Mouse (Mus musculus) CH12.LX (cell line): ENCODE data around the gene Ap4s1. TPM values are rescaled to one million over a fixed set of nuclear protein-coding genes. Genes with fewer than 3 reads are reported as not detected.

Experiments used
- DNase-seq: peaks from one replicate; pipeline ENCODE4 v3.0.0-alpha.2; 2013; ENCODE audit errors: extremely low read depth
- H3K27ac ChIP-seq: 2 replicates; pipeline ENCODE4 v1.5.1; 2012; ENCODE audit warnings: low read depth, mild to moderate bottlenecking, control low read depth, moderate library complexity; ENCODE audit not compliant: insufficient read depth
- H3K27me3 ChIP-seq: replicated peaks from 2 replicates; pipeline ENCODE3; 2012; ENCODE audit warnings: inconsistent platforms
- H3K36me3 ChIP-seq, 2 experiments: replicated peaks in 1 of 2; 2 replicates each; pipeline versions ENCODE3 to v1.6.1; 2012; ENCODE audit warnings: inconsistent platforms in 1 of 2, low read length in 1 of 2, mild to moderate bottlenecking in 1 of 2, mixed read lengths in 1 of 2, moderate library complexity in 1 of 2; ENCODE audit not compliant: control insufficient read depth in 1 of 2, insufficient read depth in 1 of 2
- H3K4me1 ChIP-seq, 2 experiments: 2 replicates each; pipeline ENCODE4 v1.6.1; 2012; ENCODE audit warnings: inconsistent platforms in 1 of 2, moderate library complexity in 1 of 2; ENCODE audit not compliant: insufficient read depth in 2 of 2, control insufficient read depth in 1 of 2
- H3K4me2 ChIP-seq: 2 replicates; pipeline ENCODE4 v1.6.1; 2012; ENCODE audit warnings: low read depth, mild to moderate bottlenecking, control low read depth; ENCODE audit not compliant: poor library complexity, insufficient read depth, severe bottlenecking
- H3K4me3 ChIP-seq, 3 experiments: fragments of 150-350 bp in 1 of 3; sonication (generic) in 1 of 3; replicated peaks in 1 of 3; 2 replicates each; pipeline versions ENCODE3 to v1.5.1; 2011 to 2012; ENCODE audit warnings: low read depth in 2 of 3, low read length in 2 of 3, mild to moderate bottlenecking in 2 of 3, moderate library complexity in 2 of 3, control low read depth in 1 of 3, improper control_type of control experiment in 1 of 3, inconsistent platforms in 1 of 3, mixed read lengths in 1 of 3; ENCODE audit not compliant: poor library complexity in 1 of 3
- H3K79me2 ChIP-seq: replicated peaks from 2 replicates; pipeline ENCODE4 v1.6.1; 2012; ENCODE audit warnings: mild to moderate bottlenecking, moderate library complexity; ENCODE audit not compliant: control insufficient read depth, poor library complexity, insufficient read depth, severe bottlenecking; ENCODE audit errors: extremely low read depth
- H3K9ac ChIP-seq: 2 replicates; pipeline ENCODE4 v1.6.1; 2012; ENCODE audit warnings: low read depth, mild to moderate bottlenecking, control low read depth, moderate library complexity; ENCODE audit not compliant: insufficient read depth
- H3K9me3 ChIP-seq: replicated peaks from 2 replicates; pipeline ENCODE3; 2012; ENCODE audit warnings: low read length, inconsistent platforms, mixed read lengths
- ELF1 ChIP-seq: IDR thresholded peaks from 2 replicates; pipeline ENCODE4 v1.6.1; 2014; ENCODE audit warnings: low read depth, mild to moderate bottlenecking, inconsistent platforms, low read length, improper control_type of control experiment
- GABPA ChIP-seq: IDR thresholded peaks from 2 replicates; pipeline ENCODE4 v1.6.1; 2012; ENCODE audit warnings: low read depth, low read length, improper control_type of control experiment, inconsistent platforms; ENCODE audit not compliant: insufficient replicate concordance
- JUN ChIP-seq: IDR thresholded peaks from 2 replicates; pipeline ENCODE4 v1.6.1; 2011; ENCODE audit warnings: low read depth, mild to moderate bottlenecking, low read length, improper control_type of control experiment, moderate library complexity; ENCODE audit not compliant: insufficient read depth
- JUND ChIP-seq: conservative IDR thresholded peaks from 2 replicates; pipeline ENCODE4 v1.6.1; 2011; ENCODE audit warnings: low read depth, low read length, improper control_type of control experiment
- KAT2A ChIP-seq: IDR thresholded peaks from 2 replicates; pipeline ENCODE4 v1.6.1; 2012; ENCODE audit warnings: low read length, improper control_type of control experiment, inconsistent platforms; ENCODE audit not compliant: insufficient replicate concordance
- MAFK ChIP-seq: IDR thresholded peaks from 2 replicates; pipeline ENCODE4 v1.6.1; 2011; ENCODE audit warnings: low read length, improper control_type of control experiment; ENCODE audit not compliant: insufficient replicate concordance
- MYC ChIP-seq: IDR thresholded peaks from 2 replicates; pipeline ENCODE4 v1.6.1; 2011; ENCODE audit warnings: low read depth, mild to moderate bottlenecking, improper control_type of control experiment, low read length
- NRF1 ChIP-seq: IDR thresholded peaks from 2 replicates; pipeline ENCODE4 v1.6.1; 2014; ENCODE audit warnings: low read depth, mild to moderate bottlenecking, inconsistent platforms, low read length, improper control_type of control experiment, moderate library complexity
- RAD21 ChIP-seq: IDR thresholded peaks from 2 replicates; pipeline ENCODE4 v1.6.1; 2011; ENCODE audit warnings: low read depth, mild to moderate bottlenecking, low read length, improper control_type of control experiment, moderate library complexity
- SIN3A ChIP-seq: IDR thresholded peaks from 2 replicates; pipeline ENCODE4 v1.6.1; 2012; ENCODE audit warnings: low read length, improper control_type of control experiment, inconsistent platforms
- TBP ChIP-seq: conservative IDR thresholded peaks from 2 replicates; pipeline ENCODE4 v1.6.1; 2011; ENCODE audit warnings: low read depth, low read length, improper control_type of control experiment
- USF1 ChIP-seq: IDR thresholded peaks from 2 replicates; pipeline ENCODE4 v1.6.1; 2014; ENCODE audit warnings: low read depth, mild to moderate bottlenecking, inconsistent platforms, low read length, improper control_type of control experiment
- USF2 ChIP-seq: conservative IDR thresholded peaks from 2 replicates; pipeline ENCODE4 v1.6.1; 2011; ENCODE audit warnings: low read depth, low read length, improper control_type of control experiment
- ZKSCAN1 ChIP-seq: IDR thresholded peaks from 2 replicates; pipeline ENCODE4 v1.6.1; 2012; ENCODE audit warnings: low read depth, inconsistent platforms, low read length, improper control_type of control experiment, borderline replicate concordance
- dilution Hi-C: fragments of 300-500 bp; cut with MboI; formaldehyde crosslinking; loops from 2 replicates; pipeline ENCODE4 v1.14.3; 2020; ENCODE audit warnings: low sequenced_read_pairs; ENCODE audit not compliant: extremely low pct_unique_long_range_greater_than_20kb, extremely low pct_ligation_motif_present
- in situ Hi-C: fragments of 300-500 bp; cut with MboI; formaldehyde crosslinking; loops from 3 replicates; pipeline ENCODE4 v1.14.3; 2019; ENCODE audit warnings: low sequenced_read_pairs, low pct_ligation_motif_present, low pct_unique_long_range_greater_than_20kb, mixed read lengths
- polyA plus RNA-seq: library from polyadenylated mRNA; unstranded; fragments of >175 nt; gene quantifications from 2 replicates; pipeline ENCODE4 v1.2.1, GENCODE M21; 2012; ENCODE audit warnings: low read depth; ENCODE audit not compliant: insufficient read length
- total RNA-seq, 2 experiments: library from RNA; depleted of rRNA; stranded (reverse); fragments of 300-350 nt in 1 of 2; fragments of >200 nt in 1 of 2; gene quantifications; 2 replicates each; pipeline ENCODE4 v1.2.3; 2012 to 2014

The Ap4s1 gene
- total and polyA plus RNA-seq, 3 experiments: 11.0 to 32.4 (median 20.5) TPM

DNA sequence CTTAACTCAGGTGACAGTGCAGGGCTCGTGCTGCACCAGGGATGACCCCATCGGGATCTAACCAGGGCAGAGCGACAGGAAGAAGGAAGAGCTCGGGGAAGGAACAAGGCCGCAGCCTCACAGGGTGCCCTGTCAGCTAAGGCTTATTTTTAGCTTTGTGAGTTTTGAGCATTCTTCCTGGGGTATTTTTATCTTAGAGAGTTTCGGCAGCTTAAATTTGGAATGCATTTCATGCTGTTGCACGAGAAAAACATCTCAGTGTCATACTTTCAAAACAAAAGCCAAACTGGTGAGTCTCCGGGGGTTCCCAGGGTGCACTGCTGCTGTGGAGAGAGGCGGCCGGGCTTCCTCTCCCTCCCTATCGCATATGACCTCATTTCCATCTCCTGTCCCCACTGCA is 38.2 kb downstream of the Ap4s1 start:
- H3K27me3 ChIP-seq: no peaks in the 10 kb centered on the region
- no peak overlapping the region for H3K27ac ChIP-seq
- peaks cover 0 to 15% of the 10 kb centered on the region in 2 experiments for H3K36me3 ChIP-seq
- in situ Hi-C loops: no loop called here
- DNase-seq: no peak
- no peak overlapping the region for H3K9ac ChIP-seq
- no peak overlapping the region for H3K4me3 ChIP-seq
- H3K9me3 ChIP-seq: no peaks in the 10 kb centered on the region
- no peak for TF ChIP-seq JUN
- TF ChIP-seq TBP: no peak
- TF ChIP-seq USF2: no peak
- no peak for TF ChIP-seq USF1
- TF ChIP-seq ZKSCAN1: no peak
- no peak for TF ChIP-seq JUND
- no peak for TF ChIP-seq NRF1
- TF ChIP-seq SIN3A: no peak
- no peak for TF ChIP-seq ELF1
- no peak for TF ChIP-seq MYC
- no peak for TF ChIP-seq RAD21
- TF ChIP-seq, all 38 proteins: peak for 0
- no peaks in the 10 kb centered on the region for H3K4me1 ChIP-seq
- dilution Hi-C loops: no loop called here
- no peaks in the 10 kb centered on the region for H3K79me2 ChIP-seq
- H3K4me2 ChIP-seq: no peak overlapping the region

DNA sequence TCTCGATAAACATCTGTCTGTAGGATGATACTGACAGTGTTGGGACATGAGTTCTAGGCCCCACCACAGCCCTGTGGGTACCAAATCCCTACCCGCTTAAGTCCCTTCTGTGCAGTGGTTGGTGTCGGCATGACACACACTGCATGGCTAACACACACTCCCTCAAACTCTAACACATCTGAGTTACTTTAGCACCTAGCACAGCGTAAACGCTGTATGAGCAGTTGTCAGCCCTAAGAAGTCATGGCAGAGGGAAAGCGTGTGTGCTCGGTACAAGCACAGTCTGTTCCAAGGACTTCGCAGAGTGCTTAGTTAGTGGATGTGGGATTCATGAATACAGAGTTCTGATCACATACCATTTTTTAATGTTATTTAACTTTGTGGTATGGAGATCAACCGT is 39.0 kb downstream of the Ap4s1 start:
- DNase-seq: no peak
- H3K79me2 ChIP-seq: no peaks in the 10 kb centered on the region
- H3K36me3 ChIP-seq: peaks cover 0 to 20% of the 10 kb centered on the region in 2 experiments
- H3K27ac ChIP-seq: no peak overlapping the region
- H3K27me3 ChIP-seq: no peaks in the 10 kb centered on the region
- dilution Hi-C loops (no loop called here), in situ Hi-C loops (no loop called here)
- no peak overlapping the region for H3K4me3 ChIP-seq
- no peaks in the 10 kb centered on the region for H3K4me1 ChIP-seq
- H3K9me3 ChIP-seq: no peaks in the 10 kb centered on the region
- no peak overlapping the region for H3K9ac ChIP-seq
- TF ChIP-seq GABPA (no peak), SIN3A (no peak), NRF1 (no peak), MAFK (no peak), KAT2A (no peak)
- no peak overlapping the region for H3K4me2 ChIP-seq
